Mouse (Mus musculus): ENCODE measurements around the gene Picalm.

The Picalm gene

DNA sequence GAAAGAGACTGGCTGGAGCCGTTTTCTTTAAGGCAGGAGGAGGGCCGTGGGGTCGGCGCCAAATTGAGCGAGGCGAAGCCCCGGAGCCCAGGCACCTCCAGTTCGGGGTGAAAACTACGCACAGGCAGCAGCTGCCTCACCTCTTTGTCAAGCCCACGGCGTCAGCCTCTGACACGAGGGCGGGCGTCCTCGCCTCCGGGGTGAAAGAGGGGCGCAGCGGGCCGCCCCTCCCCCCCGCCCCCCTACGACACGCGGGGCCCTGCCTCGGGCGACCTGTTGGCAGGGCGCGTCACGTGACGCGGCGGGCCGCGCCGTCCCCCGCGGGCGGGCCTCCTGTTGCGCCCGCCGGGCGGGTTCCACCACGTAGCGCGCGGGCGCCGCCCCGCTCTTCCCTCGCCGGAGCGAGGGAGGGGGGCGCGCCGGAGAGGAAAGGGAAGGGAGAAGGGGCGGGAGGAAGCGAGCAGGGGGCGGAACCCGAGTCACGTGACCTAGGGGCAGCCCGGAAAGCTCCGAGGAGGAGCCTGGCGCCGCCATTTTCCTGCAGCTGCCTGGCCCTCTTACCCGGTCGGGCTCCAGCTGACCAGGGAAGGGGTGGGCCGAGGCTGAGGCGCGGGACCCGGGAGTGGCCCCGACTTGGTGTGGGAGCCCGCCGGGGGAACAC, at the start of gene Picalm:
TSS of gene Picalm (plus strand) at position 482 of the 661 bp plus-strand sequence.
- DNase-seq: peak; percentile 97

DNA sequence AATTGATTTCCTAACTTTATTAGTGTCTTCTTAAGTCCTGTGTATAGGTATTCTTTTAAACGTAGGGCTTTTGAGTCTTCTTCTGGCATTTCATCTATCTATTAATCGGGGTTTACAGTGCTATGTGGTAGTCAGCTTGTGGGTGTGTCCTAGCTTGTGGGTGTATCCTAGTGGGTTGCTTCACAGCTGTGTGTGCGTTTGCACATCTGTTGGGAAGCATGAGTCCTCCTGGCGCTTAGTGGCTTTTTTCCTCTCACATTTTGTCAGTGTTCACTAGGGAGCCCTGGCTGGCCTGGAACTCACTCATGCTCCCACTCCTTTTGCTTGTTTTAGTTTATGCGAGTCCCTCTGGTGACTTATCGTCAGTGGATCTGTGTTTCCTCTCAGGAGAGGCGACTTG, 46.2 kb upstream of the Picalm start:
- DNase-seq: no peak

DNA sequence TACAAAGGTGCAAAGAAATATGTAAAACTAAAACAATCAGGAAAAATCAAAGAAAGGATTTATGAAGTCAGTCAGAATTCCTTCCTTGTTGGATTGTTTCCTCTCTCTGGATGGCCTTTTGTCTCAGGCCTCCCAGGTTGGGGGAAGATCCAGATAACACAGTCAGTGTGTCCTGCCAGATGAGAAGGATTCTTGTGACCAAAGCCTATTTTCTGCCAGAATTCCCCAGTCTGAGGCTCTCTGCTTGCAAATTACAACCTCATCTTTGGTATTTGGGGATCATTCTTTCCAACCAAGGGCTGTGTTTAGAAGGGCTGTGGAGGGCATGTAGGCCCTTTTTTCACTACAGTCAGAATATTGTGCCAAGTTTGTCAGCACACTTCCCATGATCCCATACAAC, 45.5 kb upstream of the Picalm start:
- DNase-seq: no peak

DNA sequence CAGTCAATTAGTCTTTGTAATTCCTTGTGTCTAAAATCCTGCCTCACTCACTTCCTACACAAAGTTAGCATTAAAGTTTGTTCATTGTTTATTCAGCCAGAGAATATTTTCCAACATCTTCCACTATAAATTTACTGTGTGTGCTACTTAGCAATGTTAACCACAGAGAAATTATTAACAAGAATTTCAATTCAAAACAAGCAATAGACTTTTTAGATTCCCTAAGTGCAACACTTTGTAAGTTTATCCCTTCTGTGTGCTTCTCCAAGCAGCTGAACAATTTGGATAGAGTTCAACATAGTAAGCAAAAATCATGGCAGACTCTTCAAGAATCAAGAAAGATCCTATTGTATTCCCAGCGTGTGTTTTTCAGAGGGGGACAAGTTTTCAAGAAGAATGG, 44.3 kb upstream of the Picalm start:
- no peak for DNase-seq

DNA sequence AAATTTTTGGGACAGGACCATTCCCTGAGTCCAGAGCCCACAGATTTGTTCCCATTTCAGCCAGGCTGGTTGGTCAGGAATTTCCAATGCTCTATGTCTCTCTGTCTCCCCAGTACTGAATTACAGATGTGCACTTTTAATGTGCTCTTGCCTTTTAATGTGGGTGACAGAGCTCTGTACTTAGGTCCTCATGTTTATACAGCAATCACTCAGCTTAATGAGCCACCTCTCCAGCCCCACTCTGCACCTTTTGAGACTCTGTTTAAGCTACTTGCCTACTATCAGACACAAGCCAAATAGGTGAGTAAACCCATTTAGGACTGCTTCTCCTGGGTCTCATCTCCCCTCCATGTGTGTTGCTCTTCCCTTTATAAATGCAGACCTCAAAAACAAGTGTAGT, 43.2 kb upstream of the Picalm start:
- DNase-seq: no peak

DNA sequence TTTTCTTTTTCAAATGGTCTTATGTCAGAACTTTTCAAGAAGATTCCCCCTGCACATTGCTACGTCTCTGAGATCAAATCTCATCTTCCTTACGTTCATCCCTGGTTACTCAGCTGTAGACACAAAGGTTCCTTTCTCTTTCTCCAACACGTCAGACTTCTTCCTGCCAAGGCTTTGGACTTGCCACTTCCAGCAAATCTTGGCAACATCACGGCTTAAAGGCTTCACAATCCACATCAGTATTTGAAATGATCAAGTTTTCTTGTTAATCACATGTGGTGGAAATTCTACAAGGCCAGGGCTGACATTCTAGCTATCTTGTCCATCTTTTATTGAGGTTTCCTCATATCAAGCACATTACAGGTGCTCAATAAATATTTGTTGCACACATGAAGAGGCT, 39.0 kb upstream of the Picalm start:
- DNase-seq: no peak

DNA sequence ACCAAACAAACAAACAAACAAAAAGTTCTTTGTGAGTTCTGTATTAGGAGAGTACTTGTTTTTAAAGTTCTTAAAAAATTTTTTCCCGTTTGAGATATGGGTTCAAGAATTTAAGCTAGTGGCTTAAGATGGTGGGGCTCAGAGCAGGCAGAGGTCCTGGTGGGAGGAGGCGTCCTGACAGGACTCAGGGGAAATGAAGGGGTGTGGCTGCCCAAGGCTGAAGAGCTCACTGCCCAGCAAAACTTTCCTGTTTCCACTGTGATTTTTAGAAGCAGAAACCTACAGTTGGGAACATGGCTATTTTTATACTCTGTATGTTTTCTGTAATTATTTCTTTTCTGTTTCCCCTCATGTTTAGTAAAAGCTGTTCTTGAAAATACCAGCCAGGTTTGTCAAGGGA, 38.3 kb upstream of the Picalm start:
- DNase-seq: no peak

DNA sequence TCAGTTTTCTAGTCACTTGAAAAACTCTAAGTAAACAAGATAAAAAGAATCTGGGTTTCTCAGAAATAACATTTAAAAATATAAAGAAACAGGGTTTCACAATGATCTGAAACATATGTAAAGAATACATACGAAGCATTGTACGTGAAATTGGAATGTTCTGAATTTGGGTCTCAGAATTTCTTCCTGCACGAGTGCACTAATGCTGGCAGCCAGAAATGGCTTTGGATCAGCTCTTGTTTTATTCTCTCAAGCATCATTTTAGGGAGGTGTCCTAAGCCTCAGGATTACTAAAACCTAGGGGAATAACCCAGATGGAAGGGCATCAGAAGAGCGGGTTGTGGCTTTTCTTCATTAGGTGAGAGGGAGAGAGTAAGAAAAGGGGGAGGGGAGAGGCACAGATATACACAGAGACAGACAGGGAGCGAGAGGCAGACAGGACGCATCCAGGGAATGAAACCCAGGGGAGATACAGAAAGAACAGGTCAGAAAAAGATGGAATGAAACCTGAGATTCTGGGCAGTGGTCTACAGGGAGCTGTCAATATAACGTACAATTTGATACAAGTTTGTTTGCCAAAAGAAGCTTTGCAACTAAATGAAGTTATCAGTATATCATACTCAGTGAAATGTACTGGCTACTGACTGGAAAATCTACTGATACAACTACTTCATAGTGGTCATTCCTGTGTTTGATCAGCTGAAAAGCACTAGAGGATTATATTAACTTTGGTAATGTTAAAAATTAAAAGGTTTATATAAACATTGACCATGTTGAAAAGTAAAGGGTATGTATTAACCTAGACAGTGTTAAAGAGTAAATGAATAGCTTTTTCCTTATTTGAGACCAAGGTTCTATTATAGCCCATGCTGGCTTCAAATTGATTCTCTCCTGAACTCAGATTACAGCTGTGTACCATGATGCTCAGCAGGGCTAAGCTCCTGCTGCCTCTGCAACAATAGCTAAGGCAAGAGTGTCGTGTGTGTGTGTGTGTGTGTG, 37.3 kb upstream of the Picalm start:
- DNase-seq: no peak

DNA sequence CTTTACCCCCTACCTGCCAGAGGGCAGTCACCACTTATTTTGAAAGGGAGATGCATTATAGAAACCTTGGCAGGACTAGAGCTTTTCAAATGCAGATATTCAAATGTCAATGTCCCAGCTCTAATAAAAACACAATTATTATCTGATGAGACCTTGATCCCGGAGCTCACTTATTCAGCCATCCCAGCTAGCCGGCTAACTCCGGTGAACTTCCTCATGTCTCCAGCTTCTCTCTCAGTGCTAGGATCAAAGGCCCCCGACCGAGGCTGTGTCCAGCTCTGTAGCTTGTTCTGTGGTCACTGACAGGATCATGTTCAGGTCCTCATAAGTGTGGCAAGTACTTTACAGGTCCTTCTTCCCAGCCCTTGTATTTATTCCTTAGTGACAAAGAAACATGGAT, 34.9 kb upstream of the Picalm start:
- DNase-seq: no peak

DNA sequence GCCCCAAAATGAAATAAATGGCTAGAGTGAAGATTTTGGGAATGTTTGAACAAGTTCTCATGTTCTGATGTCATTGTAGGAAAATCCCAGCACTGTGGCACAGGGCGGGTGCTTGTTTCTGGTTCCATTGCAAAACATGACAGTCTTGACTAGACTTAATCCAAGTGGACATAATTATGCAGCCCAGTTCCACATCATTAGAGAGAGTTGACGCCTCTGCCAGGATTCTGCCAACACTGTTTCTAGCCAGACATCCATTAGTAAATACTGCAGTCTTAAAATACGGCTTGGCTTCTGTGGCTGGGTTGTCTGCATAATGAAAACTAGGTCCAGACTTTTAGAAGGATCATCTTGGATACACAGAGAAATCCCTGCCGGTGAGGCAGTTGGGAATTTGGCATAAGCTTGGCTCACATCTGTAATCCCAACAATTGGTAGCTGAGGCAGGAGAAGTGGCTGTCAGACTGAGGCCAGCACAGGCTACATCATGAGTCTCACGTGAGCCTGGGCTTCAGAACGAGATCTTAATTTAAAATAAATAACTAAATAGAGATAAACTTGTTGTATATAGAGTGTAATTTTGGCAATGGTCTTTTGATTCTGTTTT, 34.1 kb upstream of the Picalm start:
- DNase-seq: no peak

DNA sequence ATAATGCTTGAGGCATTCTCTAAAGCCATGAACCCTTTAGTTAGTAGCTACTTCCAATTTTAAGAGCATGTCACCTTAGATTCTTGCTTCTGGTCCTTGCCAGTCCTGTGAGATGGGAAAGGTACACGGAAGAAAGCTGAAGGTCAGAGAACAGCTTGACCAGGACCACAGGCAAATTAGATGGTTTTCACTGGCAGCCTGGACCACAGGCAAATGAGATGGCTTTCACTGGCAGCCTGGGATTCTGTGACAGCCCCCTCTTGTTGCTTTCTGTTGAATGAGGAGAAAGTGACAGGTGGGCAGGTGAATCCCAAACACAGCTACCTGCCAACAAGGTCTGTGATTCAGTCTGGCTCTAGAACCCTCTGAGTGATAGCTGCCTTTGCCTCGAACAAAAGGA, 33.4 kb upstream of the Picalm start:
- DNase-seq: no peak

DNA sequence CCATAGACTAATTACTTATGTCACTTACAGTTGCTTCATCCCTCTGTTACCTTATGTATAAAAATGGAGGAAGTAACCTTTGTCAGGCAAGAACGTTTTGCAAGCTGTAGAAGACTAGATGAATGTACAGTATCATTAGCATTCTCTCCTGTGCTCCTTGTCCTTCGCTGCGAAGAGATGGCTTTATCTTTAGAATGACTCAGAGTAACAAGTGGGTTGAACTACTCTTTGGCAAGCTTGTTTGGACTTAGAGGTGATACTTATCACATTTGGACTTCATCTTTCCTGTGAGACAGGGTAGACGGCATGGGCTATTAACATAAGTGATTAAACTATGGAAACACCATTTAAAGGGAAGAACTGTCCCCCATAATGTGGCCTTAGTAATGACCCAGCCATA, 31.8 kb upstream of the Picalm start:
- no peak for DNase-seq

DNA sequence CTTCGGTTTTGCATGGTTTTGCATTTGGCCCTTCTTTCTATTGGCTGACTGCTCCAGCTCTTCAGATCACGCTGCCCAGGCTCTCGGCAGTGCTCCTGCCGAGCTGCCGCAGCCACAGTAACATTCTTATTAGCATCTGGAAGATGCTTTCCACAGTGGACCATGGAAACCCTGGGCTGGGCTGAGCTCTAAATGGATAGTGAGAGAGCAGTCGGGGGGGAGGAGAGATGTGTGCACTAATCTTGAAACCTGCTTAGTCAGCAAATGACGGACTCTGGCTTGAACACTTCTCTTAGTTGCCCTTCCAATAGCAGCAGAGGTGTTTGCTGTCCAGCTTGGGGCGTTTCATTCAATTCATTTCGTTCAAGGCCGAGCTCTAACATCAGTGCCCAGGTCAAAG, 30.8 kb upstream of the Picalm start:
- DNase-seq: no peak

DNA sequence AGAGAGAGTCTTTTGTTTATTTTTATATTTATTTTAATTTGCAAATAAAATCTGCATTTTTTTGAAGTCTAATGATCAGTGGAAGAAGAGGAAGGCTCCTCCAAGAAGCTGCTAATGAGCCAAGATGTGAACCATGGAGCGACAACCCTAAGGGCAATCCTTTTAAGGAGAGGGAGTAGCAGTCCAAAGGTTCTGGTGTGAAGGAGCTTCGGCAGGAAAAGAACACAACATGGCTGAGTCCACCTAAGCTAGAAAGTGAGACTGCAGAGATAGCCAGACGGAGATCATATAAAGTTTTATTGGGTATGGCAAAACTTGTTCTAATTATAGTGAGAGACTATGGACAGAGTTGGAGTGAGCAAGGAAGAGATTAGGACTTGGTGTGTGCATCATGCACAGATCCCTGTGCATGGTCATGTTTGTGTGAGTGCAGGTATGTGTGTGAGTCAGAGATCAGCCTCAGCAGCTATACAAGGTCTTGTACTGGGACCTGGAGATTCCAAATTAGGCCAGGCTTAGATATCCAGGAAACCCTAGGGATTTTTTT, 29.3 kb upstream of the Picalm start:
- DNase-seq: no peak

DNA sequence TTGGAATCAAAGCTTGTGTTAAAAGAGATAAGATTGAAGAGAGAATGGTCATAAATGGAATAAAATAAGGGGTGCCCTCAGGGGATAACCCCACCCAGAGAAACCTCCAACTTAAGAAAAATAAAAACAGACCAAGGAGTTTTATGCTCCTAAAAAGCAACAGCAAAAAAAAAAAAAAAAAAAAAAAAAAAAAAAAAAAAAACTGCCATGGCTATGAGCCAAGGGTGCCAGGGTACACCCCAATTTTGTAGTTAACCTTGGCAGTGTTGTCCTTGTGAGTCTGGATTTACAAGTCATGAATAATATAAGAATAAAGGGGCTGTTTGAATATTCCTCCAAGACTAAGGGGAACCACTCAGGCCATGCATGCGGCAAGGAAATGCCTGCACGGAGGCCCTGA, 13.9 kb upstream of the Picalm start:
- DNase-seq: no peak

DNA sequence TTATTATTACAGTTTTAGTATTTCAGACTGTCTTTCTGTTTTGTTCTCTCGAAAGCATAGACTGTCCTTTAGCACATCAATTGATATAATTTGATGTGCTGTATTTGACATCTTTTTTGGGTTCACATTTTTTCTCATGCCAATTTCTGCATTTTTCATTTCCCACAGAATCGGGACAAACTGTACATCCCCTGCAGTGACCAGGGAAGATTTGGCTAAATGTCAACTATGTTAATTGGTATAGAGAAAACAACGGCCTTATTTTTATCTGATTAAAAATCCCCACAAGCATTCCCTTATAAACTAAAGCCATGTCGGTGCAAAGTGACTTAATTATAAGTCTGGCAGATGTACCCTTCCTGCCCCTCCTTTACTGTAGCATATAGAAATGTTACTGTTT, 9.9 kb upstream of the Picalm start:
- DNase-seq: peak; percentile 27

DNA sequence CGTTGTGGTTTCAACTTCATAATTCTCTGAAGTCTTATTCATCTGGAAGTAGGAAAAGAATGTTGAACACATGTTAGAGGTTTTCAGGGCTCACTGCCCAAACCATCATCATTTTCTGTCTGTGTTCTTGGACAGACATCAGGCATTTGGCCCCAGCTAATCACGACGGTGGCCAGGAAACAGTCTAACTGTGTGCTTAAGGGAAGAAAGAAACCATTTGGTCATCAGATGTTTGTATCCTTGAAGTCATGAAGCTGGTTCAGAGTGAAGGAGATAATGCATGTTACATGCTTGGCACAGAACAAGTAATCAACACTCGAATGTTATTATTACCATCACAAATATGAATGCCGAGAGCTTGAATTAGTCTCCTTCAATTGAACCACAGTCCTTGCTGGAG, 5.0 kb upstream of the Picalm start:
- no peak for DNase-seq

DNA sequence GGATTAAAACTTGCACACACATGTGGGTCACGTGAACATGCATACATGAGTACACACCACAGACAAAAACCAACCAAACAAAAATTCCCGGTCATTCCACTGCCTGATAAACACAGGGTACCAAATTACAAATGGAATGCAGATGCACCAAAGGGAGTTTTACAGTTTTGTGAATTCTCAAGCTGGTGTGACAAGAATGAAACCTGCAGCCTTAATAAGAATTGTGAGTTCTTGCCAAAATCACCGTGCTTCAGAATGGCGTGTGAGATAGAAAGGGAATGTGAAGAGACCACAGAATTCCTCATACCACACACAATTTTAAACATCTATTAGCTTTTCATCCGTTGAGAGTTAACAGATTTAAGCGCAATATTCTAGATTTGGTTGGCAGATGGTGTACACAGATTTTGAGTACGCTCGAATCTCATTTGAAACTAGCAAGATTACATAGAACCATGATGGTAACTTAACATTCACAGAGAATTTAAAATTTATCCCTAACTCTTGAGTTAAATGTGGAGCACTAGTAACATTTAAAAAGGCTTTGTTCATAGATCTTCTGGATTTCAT, 1.3 kb upstream of the Picalm start:
- DNase-seq: no peak

DNA sequence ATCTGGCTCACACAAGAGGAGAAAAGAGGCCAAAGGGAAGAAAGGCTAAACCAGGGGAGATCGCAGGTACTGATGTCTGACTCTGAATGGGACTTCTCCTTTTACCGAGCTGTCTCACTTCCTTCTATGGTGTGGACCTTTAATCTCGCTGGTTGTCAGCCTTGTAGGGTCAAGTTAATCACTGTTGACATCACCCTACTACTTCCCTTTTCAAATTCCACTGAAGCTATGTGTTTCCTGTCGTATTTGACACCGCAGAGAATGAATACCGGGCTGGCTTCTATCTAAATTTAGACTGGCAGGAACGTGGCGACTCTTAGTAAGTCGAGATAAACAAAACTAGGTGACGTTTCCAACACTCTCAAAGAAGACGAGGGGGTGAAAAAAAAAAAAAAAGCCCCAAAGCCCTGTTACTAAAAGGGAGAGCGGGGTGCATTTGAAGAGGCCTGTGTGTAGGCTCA, 712 bp upstream of the Picalm start:
- peak; percentile 59 for DNase-seq

DNA sequence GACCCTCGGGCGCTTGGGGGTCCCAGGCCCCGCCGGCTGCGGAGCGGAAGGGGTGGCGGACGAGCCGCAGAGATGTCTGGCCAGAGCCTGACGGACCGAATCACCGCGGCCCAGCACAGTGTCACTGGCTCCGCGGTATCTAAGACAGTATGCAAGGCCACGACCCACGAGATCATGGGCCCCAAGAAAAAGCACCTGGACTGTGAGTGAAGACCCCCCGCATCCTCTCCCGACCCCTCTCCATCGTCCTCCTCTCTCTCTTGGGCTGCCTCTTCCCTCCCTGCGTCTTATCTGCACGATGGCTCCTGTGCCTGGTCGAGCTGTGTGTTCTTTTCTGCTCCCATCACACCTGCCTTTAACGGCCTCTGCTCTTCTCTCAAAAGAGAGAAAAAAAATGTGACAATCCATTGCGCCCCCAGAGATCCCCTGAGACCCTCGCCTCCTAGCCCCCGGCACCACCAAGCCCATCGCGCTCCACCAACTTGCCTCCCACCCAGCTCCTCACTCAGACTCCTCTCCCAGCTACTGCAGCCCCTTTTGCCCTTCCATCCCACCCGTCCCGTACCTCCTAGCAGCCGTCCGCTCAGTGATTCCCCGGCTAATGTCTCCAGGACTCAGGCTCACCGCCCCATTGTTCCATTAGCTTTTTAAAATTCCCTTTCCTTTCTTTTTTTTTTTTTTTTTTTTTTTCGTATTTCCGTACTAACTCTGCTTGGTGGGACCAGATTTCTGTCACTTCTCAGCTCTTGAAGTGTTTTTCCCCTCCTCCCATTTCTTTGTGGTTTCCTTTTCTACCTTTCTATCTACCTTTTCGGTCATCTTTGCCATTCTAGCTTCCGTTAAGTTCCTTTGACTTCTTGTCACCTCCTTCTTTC, 725 bp downstream of the Picalm start:
- DNase-seq: peak; percentile 72

DNA sequence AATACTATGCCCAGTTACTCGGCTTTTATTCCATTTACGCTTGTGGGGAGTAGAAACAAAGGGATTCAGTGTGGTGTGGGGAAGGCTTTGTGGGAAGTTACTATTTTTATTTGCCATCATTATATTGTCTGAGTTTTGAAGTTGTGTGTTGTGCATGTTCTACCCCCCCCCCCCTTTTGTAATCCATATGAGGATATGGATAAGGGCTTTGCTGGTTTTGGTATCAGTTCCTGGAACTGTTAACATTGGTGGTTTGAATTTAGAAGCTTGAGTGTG, 1.3 kb downstream of the Picalm start:
- DNase-seq: no peak

DNA sequence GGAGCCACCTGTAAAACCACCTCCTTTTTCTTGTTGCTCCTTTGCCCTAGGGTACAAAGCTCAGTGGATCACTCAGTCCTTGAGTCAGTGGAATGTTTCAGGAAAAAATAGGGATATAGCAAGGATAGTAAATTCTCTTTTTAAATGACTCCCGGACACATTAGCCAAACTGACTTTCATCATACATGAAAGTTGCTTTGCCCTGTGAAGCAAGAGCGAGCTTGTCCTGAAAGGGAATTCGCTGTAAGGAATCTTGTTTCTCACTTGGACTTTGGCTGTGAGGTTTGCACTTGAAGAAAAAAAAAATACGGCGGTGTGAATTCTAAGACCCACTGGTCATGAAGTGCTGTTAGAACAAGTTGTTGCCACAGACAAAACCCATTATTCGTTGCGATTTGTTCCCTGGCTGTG, 1.8 kb downstream of the Picalm start:
- DNase-seq: no peak
